Mouse (Mus musculus) heart, embryonic 16.5 days (tissue): ENCODE data around the gene Csnk1e. TPM values are rescaled to one million over a fixed set of nuclear protein-coding genes. Genes with fewer than 3 reads are reported as not detected.

ENCODE experiments used
- ATAC-seq: fragments of 200-750 bp; cut with Nextera tagmentation; replicated peaks from 2 replicates; pipeline ENCODE4 v1.8.0; 2017; ENCODE audit warnings: moderate number of reproducible peaks; ENCODE audit not compliant: insufficient read depth, low FRiP score; ENCODE audit errors: extremely low read depth
- H3K27ac ChIP-seq: fragments of 300-500 bp; sonication (generic); 2 replicates; pipeline ENCODE4 v1.5.1; 2014; ENCODE audit warnings: mild to moderate bottlenecking, low read length, control low read depth, moderate library complexity
- H3K27me3 ChIP-seq: fragments of 300-500 bp; sonication (generic); 2 replicates; pipeline ENCODE4 v1.6.1; 2014; ENCODE audit warnings: low read length, mixed read lengths; ENCODE audit not compliant: control insufficient read depth, insufficient read depth
- H3K36me3 ChIP-seq: fragments of 300-500 bp; sonication (generic); 2 replicates; pipeline ENCODE4 v1.6.1; 2014; ENCODE audit not compliant: control insufficient read depth, insufficient read depth
- H3K4me1 ChIP-seq: fragments of 300-500 bp; sonication (generic); 2 replicates; pipeline ENCODE4 v1.6.1; 2014; ENCODE audit warnings: low read length, mixed read lengths; ENCODE audit not compliant: control insufficient read depth, insufficient read depth
- H3K4me2 ChIP-seq: fragments of 300-500 bp; sonication (generic); 2 replicates; pipeline ENCODE4 v1.6.1; 2014; ENCODE audit warnings: low read depth, mild to moderate bottlenecking, control low read depth, low read length
- H3K4me3 ChIP-seq: fragments of 300-500 bp; sonication (generic); 2 replicates; pipeline ENCODE4 v1.5.1; 2014; ENCODE audit warnings: mild to moderate bottlenecking, control low read depth, low read length
- H3K9ac ChIP-seq: fragments of 300-500 bp; sonication (generic); 2 replicates; pipeline ENCODE4 v1.6.1; 2014; ENCODE audit warnings: low read length, control low read depth
- H3K9me3 ChIP-seq: fragments of 300-500 bp; sonication (generic); replicated peaks from 2 replicates; pipeline ENCODE4 v1.6.1; 2016; ENCODE audit warnings: low read length; ENCODE audit not compliant: control insufficient read depth
- WGBS: fragments of 180-500 bp; shearing (Covaris S2); extraction: QIAGEN DNeasy Blood & Tissue Kit; methylation state at CpG from one replicate; pipeline ENCODE4 v1.1.7; 2014; 5-methylcytosine and 5-hydroxymethylcytosine counted together
- microRNA counts: library from miRNA; unstranded; fragments of <30 nt; microRNA quantifications from one replicate; lab custom pipeline; 2016
- microRNA-seq: library from miRNA; unstranded; fragments of <30 nt; microRNA quantifications from one replicate; pipeline ENCODE4, GENCODE M21; 2017
- polyA plus RNA-seq: library from polyadenylated mRNA; unstranded; fragments of >200 nt; fragmentation: Nextera tagmentation; extraction: Ambion mirVana; gene quantifications from 2 replicates; pipeline ENCODE4 v1.2.1, GENCODE M21; 2015

Csnk1e gene
- polyA plus RNA-seq, 1 experiment from 2014 or later: 54.0 TPM

DNA sequence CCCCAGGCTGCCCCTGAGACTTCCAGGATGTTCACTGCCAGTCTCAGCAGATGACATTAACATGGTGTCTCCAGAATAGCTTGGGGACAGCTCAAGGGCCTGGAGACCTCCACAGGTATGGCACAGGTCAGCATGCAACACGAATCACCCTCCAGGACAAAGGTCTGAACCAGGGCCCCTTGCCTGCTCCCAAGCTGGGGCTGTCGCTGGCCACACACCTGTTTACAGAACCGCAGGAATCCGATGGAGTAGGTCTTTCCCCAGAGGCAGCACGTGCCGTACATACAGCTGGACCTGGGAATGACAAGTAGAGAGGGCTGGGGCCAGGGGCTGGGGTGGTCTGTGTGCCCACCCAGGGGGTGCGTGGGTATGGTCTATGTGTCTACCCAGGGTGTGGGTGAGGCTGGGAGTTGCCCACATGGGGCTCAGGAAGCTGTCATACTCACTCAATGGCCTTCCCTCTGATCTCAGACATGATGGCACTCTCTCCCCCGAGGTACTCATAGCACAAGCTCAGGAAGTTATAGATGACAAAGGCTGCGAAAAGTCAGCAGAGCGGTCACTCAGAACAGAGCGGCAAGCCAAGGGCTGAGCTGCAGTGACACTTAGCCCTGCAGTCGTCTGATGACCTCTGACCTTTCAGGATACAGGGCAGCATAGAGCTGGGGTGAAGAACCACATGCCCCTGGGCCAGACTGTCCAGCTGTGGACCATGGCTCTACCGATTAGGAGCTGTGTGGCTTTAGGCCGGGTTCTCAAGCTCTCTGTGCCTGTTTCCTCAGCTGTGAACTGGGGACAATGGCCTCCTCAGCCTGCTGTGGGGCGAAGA lies 85.7 kb downstream of the Csnk1e start:
- H3K36me3 ChIP-seq: peaks cover 33% of the 10 kb centered on the region
- H3K4me3 ChIP-seq: no peak overlapping the region
- no peak overlapping the region for H3K4me2 ChIP-seq
- WGBS: 72% methylated on average over 15 of the region's 15 CpGs
- no peaks in the 10 kb centered on the region for H3K27me3 ChIP-seq
- H3K9me3 ChIP-seq: no peaks in the 10 kb centered on the region
- no peak overlapping the region for H3K9ac ChIP-seq
- peaks cover 5% of the 10 kb centered on the region for H3K4me1 ChIP-seq
- ATAC-seq: no peak
- peak overlapping the region; percentile 43 for H3K27ac ChIP-seq

DNA sequence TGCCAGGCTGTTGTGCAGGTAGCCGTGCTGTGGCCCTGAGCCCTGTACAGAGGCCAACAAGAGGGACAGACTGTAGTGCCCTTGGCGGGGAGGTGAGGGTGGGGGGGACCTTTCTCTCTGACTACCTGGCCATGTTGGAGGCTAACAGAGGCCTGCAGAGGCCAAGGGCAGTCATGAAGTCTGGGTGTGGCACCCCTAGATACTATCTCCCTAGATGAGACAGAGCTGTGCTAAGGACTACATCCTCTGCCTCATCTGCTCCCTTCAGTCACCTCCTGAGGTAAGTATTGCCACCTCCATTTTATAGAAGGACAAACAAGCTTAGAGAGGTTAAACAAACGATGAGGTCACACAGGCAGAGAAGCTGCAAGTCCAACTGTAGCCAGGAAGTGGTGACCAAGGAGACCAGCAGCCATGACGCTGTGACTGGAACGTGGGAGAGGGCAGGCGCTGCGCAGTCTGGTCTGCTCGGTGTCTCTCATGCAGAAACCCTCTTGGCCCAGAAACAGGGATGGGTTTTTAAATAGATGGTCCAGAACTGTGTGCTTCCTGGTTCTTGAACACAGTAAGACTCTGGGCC lies 86.4 kb downstream of the Csnk1e start:
- Histone ChIP-seq H3K4me3 (no peak overlapping the region), H3K36me3 (peaks cover 39% of the 10 kb centered on the region), H3K4me2 (no peak overlapping the region), H3K27me3 (no peaks in the 10 kb centered on the region), H3K9ac (no peak overlapping the region), H3K9me3 (no peaks in the 10 kb centered on the region), H3K27ac (peak overlapping the region; percentile 74), H3K4me1 (peaks cover 5% of the 10 kb centered on the region)
- no peak for ATAC-seq
- 71% methylated on average over 8 of the region's 8 CpGs for WGBS

DNA sequence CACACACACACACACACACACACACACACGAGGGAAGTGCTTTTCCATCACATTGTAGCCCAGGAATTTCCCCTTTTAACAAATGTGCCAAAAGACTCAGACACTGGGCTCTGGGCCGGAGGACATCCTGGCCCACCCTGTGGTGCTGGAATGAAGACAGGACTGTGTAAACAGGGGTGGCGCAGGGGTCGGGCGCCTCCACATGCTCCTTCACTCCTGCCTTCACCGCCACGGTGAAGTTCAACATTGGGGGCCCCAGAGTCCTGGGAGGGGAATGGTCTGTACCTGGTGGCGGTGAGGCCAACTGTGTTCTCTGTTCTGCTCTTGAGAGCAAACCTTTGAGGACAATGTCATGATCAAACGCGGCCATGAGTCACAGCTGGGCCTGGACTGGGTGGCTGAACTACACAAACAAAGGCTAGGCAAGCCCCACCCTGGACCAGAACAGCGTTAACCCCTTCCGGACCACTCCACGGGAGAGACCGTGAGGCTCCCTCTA lies 87.0 kb downstream of the Csnk1e start:
- WGBS: 33% methylated on average over 14 of the region's 14 CpGs
- H3K9me3 ChIP-seq: no peaks in the 10 kb centered on the region
- no peak overlapping the region for H3K4me2 ChIP-seq
- no peaks in the 10 kb centered on the region for H3K27me3 ChIP-seq
- peak overlapping the region; percentile 15 for H3K9ac ChIP-seq
- H3K27ac ChIP-seq: peak overlapping the region; percentile 74
- no peak overlapping the region for H3K4me3 ChIP-seq
- H3K4me1 ChIP-seq: peaks cover 5% of the 10 kb centered on the region
- peaks cover 44% of the 10 kb centered on the region for H3K36me3 ChIP-seq
- peak; percentile 77 for ATAC-seq

MicroRNAs encoded within 50 kb of the gene (microRNA counts, 519-probe panel; counts per million panel counts)
- microRNA mmu-miR-1943 (lab: Ali Mortazavi, UCI): 2,233 counts per million, percentile 37 among the panel's probes with 10 or more counts

Small RNAs within 50 kb of the gene (microRNA-seq; reads per million reads assigned to microRNA genes)
- gene Gm44302 (not detected), gene Mir1943 (3.3 reads per million, percentile 12 among the genes with 10 or more reads in this experiment)

Other genes with a start within 250 kb of the Csnk1e start
- gene Pick1, start 226.4 kb downstream of the Csnk1e start, polyA plus RNA-seq: 36.5 and 37.9 TPM in 2 replicates
- 0.63 and 0.67 TPM in 2 replicates for gene Gm49486, start 226.2 kb downstream of the Csnk1e start, polyA plus RNA-seq
- gene Slc16a8, start 200.8 kb downstream of the Csnk1e start, polyA plus RNA-seq: 0.47 and 0.95 TPM in 2 replicates
- gene Baiap2l2, start 170.0 kb downstream of the Csnk1e start, polyA plus RNA-seq: 14.2 and 17.3 TPM in 2 replicates
- 12.1 and 13.7 TPM in 2 replicates for gene Pla2g6, start 127.2 kb downstream of the Csnk1e start, polyA plus RNA-seq
- gene Maff, start 108.9 kb downstream of the Csnk1e start, polyA plus RNA-seq: 3.9 and 4.1 TPM in 2 replicates
- 71.7 and 75.2 TPM in 2 replicates for gene Tmem184b, start 52.0 kb downstream of the Csnk1e start, polyA plus RNA-seq
- gene Kcnj4, start 49.7 kb upstream of the Csnk1e start, polyA plus RNA-seq: 0.22 and 0.44 TPM in 2 replicates
- 69.2 and 69.8 TPM in 2 replicates for gene Kdelr3, start 60.8 kb upstream of the Csnk1e start, polyA plus RNA-seq
- gene Ddx17, start 91.2 kb upstream of the Csnk1e start, polyA plus RNA-seq: 30.8 and 30.9 TPM in 2 replicates
- 1.3 and 1.4 TPM in 2 replicates for gene Dmc1, start 149.5 kb upstream of the Csnk1e start, polyA plus RNA-seq
- gene Fam227a, start 203.4 kb upstream of the Csnk1e start, polyA plus RNA-seq: 0.75 and 1.1 TPM in 2 replicates
- 59.5 and 59.8 TPM in 2 replicates for gene Cby1, start 203.6 kb upstream of the Csnk1e start, polyA plus RNA-seq
- 245 and 258 TPM in 2 replicates for gene Tomm22, start 215.3 kb upstream of the Csnk1e start, polyA plus RNA-seq
- gene Josd1, start 232.4 kb upstream of the Csnk1e start, polyA plus RNA-seq: 22.3 and 23.2 TPM in 2 replicates
- 29.4 and 30.3 TPM in 2 replicates for gene Gtpbp1, start 235.3 kb upstream of the Csnk1e start, polyA plus RNA-seq